Mouse (Mus musculus): ENCODE measurements around the gene Cryzl1. TPM values are rescaled to one million over a fixed set of nuclear protein-coding genes. Genes with fewer than 3 reads are reported as not detected.

The Cryzl1 gene
- polyA plus RNA-seq, 1 experiment = 16.7 TPM

- Histone ChIP-seq H3ac (ENCODE audit: control insufficient read depth, insufficient read length, low read depth) (no peak overlapping the region), H3K79me3 (ENCODE audit: low read depth) (peaks cover 21% of the 10 kb centered on the region), H3K36me3 (ENCODE audit: control insufficient read depth, insufficient read depth) (peaks cover 85% of the 10 kb centered on the region), H3K27me3 (ENCODE audit: control insufficient read depth, insufficient read depth, insufficient read length) (no peaks in the 10 kb centered on the region), H3K79me2 (ENCODE audit: control insufficient read depth, insufficient read depth) (peaks cover 25% of the 10 kb centered on the region), H3K4me3 (ENCODE audit: insufficient read depth, poor library complexity, severe bottlenecking) (no peak overlapping the region)
- no peak for TF ChIP-seq MYOD1 (IDR thresholded peaks at IDR 0.05; ENCODE audit: control insufficient read depth, insufficient read length, low read depth)
- no peak for TF ChIP-seq CTCF (IDR thresholded peaks at IDR 0.05; ENCODE audit: control insufficient read depth, insufficient read depth, insufficient read length)
- TF ChIP-seq USF1 (IDR thresholded peaks at IDR 0.05; ENCODE audit: low read depth) = no peak
- TF ChIP-seq MAX (IDR thresholded peaks at IDR 0.05) = no peak
Observed at GRCm38 (mm10) chr16:91639636-91640035, 89.1 kb downstream of the Cryzl1 start.

Other genes with a start within 250 kb of the Cryzl1 start
- gene Ifnar1, start 243.7 kb downstream of the Cryzl1 start, polyA plus RNA-seq (2012; fragmentation: generic; extraction: Trizol) = 18.1 TPM
- 9.1 TPM for gene Ifngr2, start 181.9 kb downstream of the Cryzl1 start, polyA plus RNA-seq (2012; fragmentation: generic; extraction: Trizol)
- gene Tmem50b, start 131.2 kb downstream of the Cryzl1 start, polyA plus RNA-seq (2012; fragmentation: generic; extraction: Trizol) = 15.1 TPM
- 0.16 TPM for gene Dnajc28, start 109.9 kb downstream of the Cryzl1 start, polyA plus RNA-seq (2012; fragmentation: generic; extraction: Trizol)
- 131 TPM for gene Gart, start 82.0 kb downstream of the Cryzl1 start, polyA plus RNA-seq (2012; fragmentation: generic; extraction: Trizol)
- gene Son, start 81.5 kb downstream of the Cryzl1 start, polyA plus RNA-seq (2012; fragmentation: generic; extraction: Trizol) = 53.5 TPM
- 12.2 TPM for gene Donson, start 40.2 kb downstream of the Cryzl1 start, polyA plus RNA-seq (2012; fragmentation: generic; extraction: Trizol)
- gene Itsn1, start 306 bp upstream of the Cryzl1 start, polyA plus RNA-seq (2012; fragmentation: generic; extraction: Trizol) = 24.3 TPM

Measured in C2C12 (cell line).